Mouse (Mus musculus) cortical plate, adult 2 months (tissue): Measurements from ENCODE around the gene Hivep2.

ENCODE experiments used
- CTCF ChIP-seq: fragments of 200-500 bp; IDR thresholded peaks from 2 replicates; pipeline ENCODE4 v1.5.1; 2011; ENCODE audit warnings: mild to moderate bottlenecking, control low read depth, low read length; ENCODE audit not compliant: insufficient read depth; ENCODE audit errors: extremely low read depth
- POLR2A ChIP-seq: fragments of 200-500 bp; IDR thresholded peaks from 2 replicates; pipeline ENCODE4 v1.6.1; 2011; ENCODE audit warnings: mild to moderate bottlenecking, low read length, control low read depth; ENCODE audit not compliant: insufficient read depth; ENCODE audit errors: extremely low read depth

- TF ChIP-seq CTCF (no peak), POLR2A (no peak)
These were observed 220.6 kb downstream of the Hivep2 start for GRCm38 (mm10) chr10:14186352-14186976.
